Mouse (Mus musculus) A20 (cell line): Measurements from ENCODE around the gene Net1.
A peak's percentile ranks its signal among the peaks of the same experiment; 100 is the strongest.
"Not testable (repeated sequence)": the region's sequence is repeated elsewhere in the genome, so short reads cannot be mapped to it uniquely, and the experiment has no call there.

Experiments used
- DNase-seq: peaks from one replicate; pipeline ENCODE4 v3.0.0-alpha.2; 2011; ENCODE audit warnings: low read depth, low spot score

Gene Net1

DNA sequence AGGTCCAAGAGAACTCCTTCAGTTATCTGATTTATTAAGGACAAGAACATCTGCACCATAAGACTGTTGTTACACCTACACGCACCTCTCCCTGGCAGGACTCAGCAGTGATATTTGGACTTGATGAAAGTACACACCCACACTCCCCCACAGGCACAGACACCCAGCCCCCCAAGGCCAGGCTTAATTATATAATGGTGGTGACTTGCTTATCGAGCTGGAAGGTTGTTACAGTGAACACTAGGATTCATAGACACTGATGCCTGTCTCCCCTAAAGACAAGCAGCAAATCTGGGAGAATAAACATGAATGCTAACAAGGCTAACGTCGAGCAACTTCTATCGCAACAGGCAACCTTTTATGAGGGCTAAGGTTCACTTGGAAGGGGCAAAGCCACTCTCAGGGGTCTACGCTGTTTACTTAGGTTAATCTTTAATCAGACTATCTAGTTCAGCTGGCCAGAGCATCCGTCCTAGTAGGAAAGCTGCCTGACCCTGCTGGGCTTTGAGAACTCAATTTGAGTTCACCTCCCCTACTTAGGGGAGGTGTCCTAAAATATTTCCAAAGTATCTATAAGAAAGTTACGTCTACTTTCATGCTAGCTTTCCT is 26.4 kb downstream of the Net1 start:
- peak; percentile 27 for DNase-seq

DNA sequence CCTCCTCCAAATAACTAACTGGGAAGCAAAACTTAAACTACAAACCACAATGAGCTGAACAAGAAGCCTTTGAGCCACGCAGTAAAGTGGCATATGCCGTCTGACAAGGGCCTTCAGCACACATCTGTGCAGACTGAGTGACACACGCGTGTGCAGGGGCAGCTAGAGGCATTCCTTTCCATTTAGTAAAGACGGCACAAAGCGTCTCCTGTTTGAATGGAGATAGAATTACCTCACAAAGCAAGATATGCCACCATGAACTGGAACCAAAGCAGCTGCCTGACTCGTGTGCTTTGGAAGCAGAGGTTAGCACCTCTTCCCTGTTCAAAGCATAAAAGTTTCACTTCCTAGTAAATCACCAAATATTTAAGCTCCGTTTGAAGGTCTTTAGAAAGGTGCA is 28.0 kb downstream of the Net1 start:
- DNase-seq, result peak; percentile 71

DNA sequence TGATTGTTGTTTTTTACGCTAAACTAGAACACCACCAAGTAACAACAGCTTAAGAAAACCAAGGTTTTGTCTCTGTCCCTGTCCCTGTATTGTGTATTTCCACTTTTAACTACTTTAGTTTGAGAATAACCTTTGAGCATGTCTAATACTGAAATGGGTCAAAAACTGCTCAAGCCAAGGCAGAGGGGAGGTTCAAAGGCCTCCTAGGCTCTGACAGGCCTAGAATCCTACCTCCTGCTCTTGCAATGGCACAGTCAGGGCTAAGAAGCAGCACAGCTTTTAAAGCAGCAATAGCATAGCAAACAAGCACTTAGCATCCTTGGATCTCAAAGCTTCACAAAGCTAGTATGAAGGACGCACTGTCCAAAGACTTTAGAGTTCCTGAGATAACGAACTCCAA is 28.9 kb downstream of the Net1 start:
- DNase-seq, result no peak

- no peak for DNase-seq
These were observed 31.4 kb downstream of the Net1 start for GRCm38 (mm10) chr13:3886663-3887062.

DNA sequence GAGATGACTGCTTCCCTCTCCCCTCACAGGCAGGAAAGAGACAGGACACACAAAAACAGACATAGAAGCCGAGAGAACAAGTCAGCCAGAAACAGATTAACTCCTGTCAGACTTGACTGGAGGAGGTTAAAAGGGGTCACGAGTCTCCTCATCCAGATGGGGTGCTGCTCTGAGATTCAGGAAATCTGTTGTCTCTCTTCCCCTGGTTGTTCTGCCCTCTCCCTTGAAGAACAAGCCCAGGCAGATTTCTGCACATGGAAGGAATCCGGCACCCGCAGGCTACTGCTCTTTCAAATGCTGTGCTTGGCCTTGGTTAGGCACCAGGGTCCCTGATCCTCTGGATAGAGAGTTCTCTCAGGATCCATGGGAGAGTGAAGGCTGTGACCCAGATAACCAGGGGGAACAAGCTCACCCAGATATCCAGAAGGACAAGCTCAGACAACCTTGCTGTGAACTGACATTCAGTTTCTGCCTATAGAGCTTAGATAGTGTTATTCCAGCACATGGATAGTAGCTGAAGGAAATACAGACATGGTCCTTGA is 40.3 kb downstream of the Net1 start:
- DNase-seq, result no peak

DNA sequence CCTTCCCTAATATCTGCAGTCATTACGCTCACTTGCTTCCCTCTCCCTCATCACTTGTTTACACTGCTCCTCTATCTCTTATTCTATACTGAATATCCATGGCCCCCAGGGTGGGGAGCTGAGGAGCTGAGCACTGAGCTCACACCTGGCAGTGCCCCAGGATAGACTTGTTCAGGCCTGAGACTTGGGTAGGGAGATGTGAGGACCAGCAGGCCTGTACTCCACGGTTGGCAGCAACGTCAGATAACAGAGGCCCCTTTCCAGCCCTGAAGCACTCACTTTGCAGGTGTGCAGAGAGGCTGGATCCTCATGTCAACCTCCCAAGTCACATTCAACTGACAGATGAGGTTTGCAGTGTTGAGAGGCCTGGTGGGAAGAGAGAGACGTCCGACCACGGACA is 40.8 kb downstream of the Net1 start:
- DNase-seq, result no peak

GRCm38 (mm10) chr13:3876448-3876847 is 41.6 kb downstream of the Net1 start:
- no peak for DNase-seq

DNA sequence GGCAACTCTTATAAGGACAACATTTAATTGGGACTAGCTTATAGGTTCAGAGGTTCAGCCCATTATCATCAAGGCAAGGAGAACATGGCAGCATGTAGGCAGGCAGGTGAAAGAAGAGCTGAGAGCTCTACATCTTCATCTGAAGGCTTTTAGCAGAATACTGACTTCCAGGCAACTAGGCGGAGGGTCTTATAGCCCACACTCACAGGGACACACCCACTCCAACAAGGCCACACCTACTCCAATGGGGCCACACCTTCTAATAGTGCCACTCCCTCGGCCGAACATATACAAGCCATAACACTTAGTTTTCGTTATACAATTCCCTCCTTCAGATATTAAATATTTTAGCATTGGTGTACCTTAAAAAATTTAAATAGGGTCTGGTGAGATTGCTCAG is 45.2 kb downstream of the Net1 start:
- DNase-seq, result no peak

DNA sequence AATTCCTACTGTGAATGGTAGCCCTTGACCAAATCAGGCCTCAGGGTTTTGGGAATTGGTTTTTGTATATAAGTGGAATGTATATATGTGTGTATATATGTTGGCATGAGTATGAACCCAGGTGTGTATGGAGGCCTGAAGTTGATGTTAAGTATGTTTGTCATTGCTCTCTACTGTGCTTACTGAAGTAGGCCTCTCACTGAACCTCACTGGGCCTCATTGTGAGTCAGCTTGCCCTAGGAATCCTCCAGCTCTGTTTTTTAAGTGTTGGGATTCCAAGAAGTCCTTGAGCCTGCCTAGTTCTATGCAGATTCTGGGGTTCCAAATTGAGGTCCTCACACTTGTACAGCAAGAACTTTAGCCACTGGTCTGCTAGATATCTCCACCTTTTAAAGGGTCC is 48.1 kb downstream of the Net1 start:
- DNase-seq, result no peak

GRCm38 (mm10) chr13:3867158-3867557 is 50.9 kb downstream of the Net1 start:
- DNase-seq, result no peak

DNA sequence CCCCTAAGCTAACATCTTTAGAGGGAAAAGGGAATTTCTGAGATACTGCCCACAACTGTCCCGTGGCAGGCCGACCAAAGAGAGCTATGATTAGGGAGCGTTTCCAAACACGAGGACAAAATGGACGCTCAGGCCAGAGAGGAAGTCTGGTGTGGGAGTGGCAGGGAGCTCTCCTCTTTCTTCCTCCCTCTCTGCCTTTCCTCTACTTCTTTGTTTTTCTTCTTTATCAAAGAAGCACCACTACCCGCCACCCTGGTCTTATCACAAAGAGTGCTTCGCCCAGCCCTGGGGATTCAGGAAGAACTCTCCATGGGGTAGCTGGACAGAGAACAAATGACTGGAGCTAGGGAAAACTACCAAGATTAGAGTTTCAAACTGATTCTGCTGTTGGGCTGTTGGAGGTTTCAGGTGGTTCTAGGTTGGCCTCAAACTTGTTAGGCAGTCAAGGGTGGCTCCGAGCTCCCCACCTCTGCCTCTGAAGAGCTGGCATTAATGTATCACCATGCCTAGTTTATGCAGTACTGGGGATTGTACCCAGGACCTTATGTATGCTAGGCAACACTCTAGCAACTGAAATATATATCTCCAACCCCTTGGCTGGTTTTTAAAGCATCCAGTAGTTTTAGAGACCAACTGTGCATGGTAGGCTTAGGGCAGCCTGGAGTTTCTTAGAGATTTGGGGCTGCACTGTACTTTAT is 51.5 kb downstream of the Net1 start:
- DNase-seq, result no peak

DNA sequence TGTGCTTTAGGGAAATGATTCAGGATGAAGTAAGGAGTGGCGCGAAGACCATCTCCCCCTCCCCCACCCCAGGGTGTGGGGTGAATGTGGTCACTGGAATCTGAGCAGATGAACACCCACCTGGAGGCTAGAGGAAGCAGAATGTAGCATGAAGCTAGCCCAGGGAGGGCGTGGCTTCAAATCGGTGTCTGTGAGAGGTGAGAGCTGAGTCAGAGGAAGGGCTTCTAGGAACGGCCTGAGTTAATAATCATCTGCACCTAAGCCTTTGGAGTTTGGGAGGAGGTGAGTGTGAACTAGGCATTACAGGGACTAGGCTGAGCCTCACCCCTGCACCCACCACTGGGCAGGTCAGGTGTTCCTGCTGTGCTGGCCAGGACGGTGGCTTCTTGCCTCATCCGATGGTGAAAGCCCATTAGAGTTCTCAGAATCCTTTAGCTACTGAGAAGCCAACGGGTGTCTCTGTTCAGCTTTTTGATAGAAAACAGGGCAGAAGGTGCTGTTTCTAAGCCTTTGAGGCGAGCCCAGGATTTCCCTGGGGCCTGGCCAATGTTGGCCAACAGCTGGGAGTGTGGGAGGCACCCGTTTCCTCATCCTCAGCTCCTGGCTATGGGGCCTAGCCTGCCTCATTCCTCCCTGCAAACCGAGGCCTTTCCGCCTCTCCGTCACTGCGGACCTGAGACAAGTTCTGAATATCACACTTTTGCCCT is 52.2 kb downstream of the Net1 start:
- DNase-seq, result no peak

DNA sequence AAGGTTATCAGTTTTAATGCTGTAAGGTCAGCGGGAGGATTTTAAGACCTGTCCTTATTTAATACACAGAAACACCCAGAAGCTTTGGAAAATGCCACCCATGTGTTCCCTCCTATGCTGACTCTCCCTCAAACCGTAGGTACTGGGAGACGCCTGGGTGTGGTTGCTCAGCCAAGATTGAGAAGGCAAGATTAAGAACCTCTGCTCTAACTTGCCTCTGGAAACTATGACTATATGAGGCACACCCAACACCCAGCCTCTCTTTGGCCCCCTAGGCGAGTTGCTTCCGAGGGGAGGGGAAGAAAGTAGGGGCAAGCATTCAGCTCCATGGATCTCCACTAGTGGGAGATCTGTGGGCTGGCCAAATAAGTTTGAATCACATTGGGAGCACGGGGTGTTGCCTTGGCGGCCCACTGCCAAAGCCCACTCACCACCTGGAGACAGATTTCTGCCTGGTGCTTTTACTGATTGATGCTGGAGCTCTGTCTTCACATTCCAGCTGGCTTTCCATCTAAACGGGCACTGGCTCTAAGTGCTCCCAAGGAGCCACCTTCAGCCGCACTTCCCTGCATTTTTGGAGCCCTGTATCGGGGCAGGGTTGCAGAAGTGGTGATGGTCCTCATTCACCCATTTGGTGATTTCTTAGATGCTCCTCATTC is 55.0 kb downstream of the Net1 start:
- DNase-seq, result no peak

- DNase-seq, result no peak
These were observed 55.7 kb downstream of the Net1 start for GRCm38 (mm10) chr13:3862325-3862724.

DNA sequence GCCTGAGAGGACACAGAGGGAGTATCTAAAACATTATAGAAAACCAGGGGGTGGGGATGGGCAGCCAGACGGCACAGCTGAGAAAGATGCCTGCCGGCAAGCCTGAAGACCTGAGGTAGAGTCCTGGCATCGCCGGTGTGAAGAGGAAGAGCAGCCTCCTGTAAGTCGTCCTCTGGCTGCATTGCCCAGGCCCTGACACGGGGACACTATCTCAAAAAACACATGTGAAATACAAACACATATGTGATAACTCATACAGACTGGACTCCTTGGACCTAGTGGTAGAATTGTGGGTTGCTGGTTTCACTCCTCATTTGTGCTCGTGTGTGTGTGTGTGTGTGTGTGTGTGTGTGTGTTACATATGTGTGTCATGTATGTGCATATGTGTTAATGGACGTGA is 56.8 kb downstream of the Net1 start:
- no peak for DNase-seq

- no peak for DNase-seq
These were observed 61.8 kb downstream of the Net1 start for GRCm38 (mm10) chr13:3856252-3856651.

DNA sequence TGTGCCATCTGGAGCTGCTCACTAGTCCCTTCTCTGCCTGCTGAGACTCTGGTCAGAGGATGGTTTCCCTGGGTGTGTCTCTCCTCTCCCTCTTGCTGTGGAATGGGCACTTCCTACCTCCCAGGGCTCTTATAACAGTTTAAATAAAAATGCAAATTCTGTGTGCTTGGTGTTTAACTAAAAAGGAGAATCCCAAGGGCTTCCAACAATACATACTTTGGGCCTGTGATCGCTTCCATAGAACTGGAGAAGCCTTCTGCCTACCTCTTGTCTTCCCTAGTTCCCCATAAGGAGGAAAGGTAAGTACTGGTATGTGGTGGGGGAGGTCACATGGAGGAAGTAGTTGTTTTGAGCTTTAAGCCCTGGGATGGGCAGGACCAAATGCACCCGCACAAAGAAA is 63.2 kb downstream of the Net1 start:
- DNase-seq, result no peak

- DNase-seq, result not testable (repeated sequence)
These were observed 64.2 kb downstream of the Net1 start, which contains the start of gene Calm5 for GRCm38 (mm10) chr13:3853648-3854333. TSS of gene Calm5 (plus strand) at chr13:3854173.

DNA sequence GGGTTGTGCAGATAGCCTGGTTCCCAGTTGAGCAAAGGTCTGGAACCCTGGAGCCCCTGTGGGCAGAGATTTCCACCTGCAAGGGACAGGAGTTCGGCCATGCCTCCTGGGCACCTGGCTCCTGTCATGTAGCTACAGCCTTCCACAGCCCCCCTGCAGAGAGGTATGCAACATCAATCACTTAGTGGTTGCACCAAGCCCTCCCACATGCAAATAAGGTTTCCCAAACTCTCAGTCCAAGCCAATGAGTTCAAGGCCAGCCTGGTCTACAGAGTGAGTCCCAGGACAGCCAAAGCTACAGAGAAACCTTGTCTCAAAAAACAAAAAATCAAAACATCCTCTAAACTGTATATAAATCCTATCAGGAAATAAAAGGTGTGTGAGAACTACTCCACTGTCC is 67.7 kb downstream of the Net1 start:
- DNase-seq, result no peak

- DNase-seq, result not testable (repeated sequence)
These were observed 77.4 kb downstream of the Net1 start for GRCm38 (mm10) chr13:3840662-3841061.

- DNase-seq, result not testable (repeated sequence)
These were observed 80.7 kb downstream of the Net1 start, which contains the start of gene Calm4 for GRCm38 (mm10) chr13:3837312-3837807. TSS of gene Calm4 (plus strand) at chr13:3837757.
